Mouse (Mus musculus) ES-Bruce4 (cell line): ENCODE data around the gene Gnat1. TPM values are rescaled to one million over a fixed set of nuclear protein-coding genes. Genes with fewer than 3 reads are reported as not detected.

Experiments
- H3K27ac ChIP-seq: 2 replicates; pipeline ENCODE4 v1.5.1; 2012; ENCODE audit warnings: low read length, inconsistent platforms; ENCODE audit not compliant: insufficient read depth
- H3K27me3 ChIP-seq: 2 replicates; pipeline ENCODE4 v1.6.1; 2012; ENCODE audit warnings: mild to moderate bottlenecking, low read length, inconsistent platforms; ENCODE audit not compliant: control insufficient read depth, poor library complexity, insufficient read depth, severe bottlenecking
- H3K36me3 ChIP-seq: 2 replicates; pipeline ENCODE4 v1.6.1; 2012; ENCODE audit warnings: inconsistent platforms, mild to moderate bottlenecking, low read length, moderate library complexity; ENCODE audit not compliant: control insufficient read depth, poor library complexity, insufficient read depth, severe bottlenecking
- H3K4me1 ChIP-seq: one replicate; pipeline ENCODE4 v1.8.1; 2011; ENCODE audit warnings: low read length; ENCODE audit not compliant: control insufficient read depth, insufficient read depth
- H3K4me3 ChIP-seq: 2 replicates; pipeline ENCODE4 v1.5.1; 2011; ENCODE audit warnings: low read depth, mild to moderate bottlenecking, low read length
- H3K9ac ChIP-seq: 2 replicates; pipeline ENCODE4 v1.6.1; 2012; ENCODE audit warnings: low read depth, mild to moderate bottlenecking, inconsistent platforms; ENCODE audit not compliant: poor library complexity, severe bottlenecking
- H3K9me3 ChIP-seq: replicated peaks from 2 replicates; pipeline ENCODE4 v1.6.1; 2012; ENCODE audit warnings: mild to moderate bottlenecking, low read length, inconsistent platforms; ENCODE audit not compliant: control insufficient read depth, poor library complexity, insufficient read depth, severe bottlenecking
- CTCF ChIP-seq: IDR thresholded peaks from one replicate; pipeline ENCODE4 v1.8.1; 2011; ENCODE audit warnings: low read depth, low read length
- EP300 ChIP-seq: IDR thresholded peaks from 2 replicates; pipeline ENCODE4 v1.6.1; 2011; ENCODE audit warnings: low read depth, low read length; ENCODE audit not compliant: insufficient read depth
- POLR2A ChIP-seq: IDR thresholded peaks from one replicate; pipeline ENCODE4 v1.8.1; 2011; ENCODE audit warnings: low read length; ENCODE audit not compliant: insufficient read depth
- polyA plus RNA-seq: library from polyadenylated mRNA; stranded (reverse); fragments of >200 nt; gene quantifications from 2 replicates; pipeline ENCODE4 v1.2.4, GENCODE M21; 2011; ENCODE audit warnings: low read depth; ENCODE audit not compliant: missing spikeins, insufficient read depth, insufficient read length

Gnat1 gene
- polyA plus RNA-seq, 1 experiment = not detected

- Histone ChIP-seq H3K27ac (no peak overlapping the region), H3K4me3 (peak overlapping the region; percentile 84), H3K9me3 (no peaks in the 10 kb centered on the region), H3K4me1 (peaks cover 9% of the 10 kb centered on the region), H3K27me3 (no peaks in the 10 kb centered on the region), H3K36me3 (no peaks in the 10 kb centered on the region), H3K9ac (peak overlapping the region; percentile 89)
- no peak for TF ChIP-seq EP300
- TF ChIP-seq CTCF = no peak
- TF ChIP-seq POLR2A = no peak
These were observed 44.9 kb downstream of the Gnat1 start for GRCm38 (mm10) chr9:107634406-107635278.

- no peaks in the 10 kb centered on the region for H3K27me3 ChIP-seq
- H3K9ac ChIP-seq = peak overlapping the region; percentile 89
- H3K36me3 ChIP-seq = no peaks in the 10 kb centered on the region
- TF ChIP-seq EP300 = no peak
- no peak for TF ChIP-seq CTCF
- no peak for TF ChIP-seq POLR2A
- peaks cover 9% of the 10 kb centered on the region for H3K4me1 ChIP-seq
- H3K4me3 ChIP-seq = peak overlapping the region; percentile 84
- no peak overlapping the region for H3K27ac ChIP-seq
- no peaks in the 10 kb centered on the region for H3K9me3 ChIP-seq
These were observed 45.7 kb downstream of the Gnat1 start for GRCm38 (mm10) chr9:107633661-107634405.

GRCm38 (mm10) chr9:107633091-107633660 is 46.3 kb downstream of the Gnat1 start:
- Histone ChIP-seq H3K36me3 (no peaks in the 10 kb centered on the region), H3K27me3 (no peaks in the 10 kb centered on the region), H3K27ac (no peak overlapping the region), H3K4me3 (peak overlapping the region; percentile 84), H3K4me1 (peaks cover 12% of the 10 kb centered on the region), H3K9ac (peak overlapping the region; percentile 89), H3K9me3 (no peaks in the 10 kb centered on the region)
- TF ChIP-seq CTCF = no peak
- no peak for TF ChIP-seq EP300
- no peak for TF ChIP-seq POLR2A

- Histone ChIP-seq H3K36me3 (no peaks in the 10 kb centered on the region), H3K27ac (no peak overlapping the region), H3K9ac (peak overlapping the region; percentile 89), H3K9me3 (no peaks in the 10 kb centered on the region), H3K27me3 (no peaks in the 10 kb centered on the region), H3K4me1 (peaks cover 14% of the 10 kb centered on the region), H3K4me3 (peak overlapping the region; percentile 84; the same call in 1 of the 2 replicates)
- TF ChIP-seq EP300 (no peak), POLR2A (no peak), CTCF (no peak)
These were observed 47.0 kb downstream of the Gnat1 start for GRCm38 (mm10) chr9:107632478-107632877.

- H3K27me3 ChIP-seq = no peaks in the 10 kb centered on the region
- no peaks in the 10 kb centered on the region for H3K36me3 ChIP-seq
- H3K4me1 ChIP-seq = peaks cover 14% of the 10 kb centered on the region
- TF ChIP-seq EP300 = no peak
- H3K4me3 ChIP-seq = no peak overlapping the region
- no peaks in the 10 kb centered on the region for H3K9me3 ChIP-seq
- no peak overlapping the region for H3K9ac ChIP-seq
- H3K27ac ChIP-seq = no peak overlapping the region
These were observed 47.7 kb downstream of the Gnat1 start for GRCm38 (mm10) chr9:107631861-107632260.
